Mouse (Mus musculus): ENCODE data around the gene Armh2.
"Not testable (repeated sequence)": the region's sequence is repeated elsewhere in the genome, so short reads cannot be mapped to it uniquely, and the experiment has no call there.

Armh2 gene

GRCm38 (mm10) chr13:24757820-24758564, 17.0 kb downstream of the Armh2 start:
- no peak for DNase-seq (ENCODE audit: low read depth, low spot score)

GRCm38 (mm10) chr13:24759451-24759850, 18.4 kb downstream of the Armh2 start:
- no peak for DNase-seq (ENCODE audit: low read depth, low spot score)

- DNase-seq (ENCODE audit: low read depth, low spot score), result no peak
These were observed 19.4 kb downstream of the Armh2 start for GRCm38 (mm10) chr13:24760351-24760870.

GRCm38 (mm10) chr13:24761083-24761402, 20.0 kb downstream of the Armh2 start:
- DNase-seq (ENCODE audit: low read depth, low spot score), result no peak

- peak; percentile 64 for DNase-seq (ENCODE audit: low read depth, low spot score)
These were observed 20.6 kb downstream of the Armh2 start, which contains the start of gene Gmnn for GRCm38 (mm10) chr13:24761403-24762227. Gene Gmnn, minus strand, starts transcription at chr13:24761923.

GRCm38 (mm10) chr13:24762254-24762653, 21.2 kb downstream of the Armh2 start:
- DNase-seq (ENCODE audit: low read depth, low spot score), result no peak

GRCm38 (mm10) chr13:24767809-24768208, 26.8 kb downstream of the Armh2 start:
- DNase-seq (ENCODE audit: low read depth, low spot score), result not testable (repeated sequence)

- not testable (repeated sequence) for DNase-seq (ENCODE audit: low read depth, low spot score)
These were observed 30.4 kb downstream of the Armh2 start for GRCm38 (mm10) chr13:24771482-24771881.

- peak; percentile 63 for DNase-seq (ENCODE audit: low read depth, low spot score)
These were observed 35.3 kb downstream of the Armh2 start for GRCm38 (mm10) chr13:24776146-24776844.

- no peak for DNase-seq (ENCODE audit: low read depth, low spot score)
These were observed 37.0 kb downstream of the Armh2 start for GRCm38 (mm10) chr13:24778026-24778425.

- DNase-seq (ENCODE audit: low read depth, low spot score), result no peak
These were observed 37.8 kb downstream of the Armh2 start for GRCm38 (mm10) chr13:24778706-24779380.

GRCm38 (mm10) chr13:24781916-24782315, 40.9 kb downstream of the Armh2 start:
- no peak for DNase-seq (ENCODE audit: low read depth, low spot score)

- peak; percentile 14 for DNase-seq (ENCODE audit: low read depth, low spot score)
These were observed 45.0 kb downstream of the Armh2 start for GRCm38 (mm10) chr13:24786014-24786490.

GRCm38 (mm10) chr13:24787477-24787876, 46.4 kb downstream of the Armh2 start:
- no peak for DNase-seq (ENCODE audit: low read depth, low spot score)

- no peak for DNase-seq (ENCODE audit: low read depth, low spot score)
These were observed 50.3 kb downstream of the Armh2 start for GRCm38 (mm10) chr13:24791349-24791748.

GRCm38 (mm10) chr13:24792411-24793045, 51.5 kb downstream of the Armh2 start:
- DNase-seq (ENCODE audit: low read depth, low spot score), result no peak
